Mouse (Mus musculus) kidney, postnatal 36 days (tissue): ENCODE data around the gene Bscl2.
A peak's percentile ranks its signal among the peaks of the same experiment; 100 is the strongest.

Experiments
- DNase-seq, 2 experiments: peaks; one replicate each; pipeline ENCODE4 v3.0.0; 2021 to 2022; ENCODE audit warnings: mixed read lengths in 2 of 2

Gene Bscl2

DNA sequence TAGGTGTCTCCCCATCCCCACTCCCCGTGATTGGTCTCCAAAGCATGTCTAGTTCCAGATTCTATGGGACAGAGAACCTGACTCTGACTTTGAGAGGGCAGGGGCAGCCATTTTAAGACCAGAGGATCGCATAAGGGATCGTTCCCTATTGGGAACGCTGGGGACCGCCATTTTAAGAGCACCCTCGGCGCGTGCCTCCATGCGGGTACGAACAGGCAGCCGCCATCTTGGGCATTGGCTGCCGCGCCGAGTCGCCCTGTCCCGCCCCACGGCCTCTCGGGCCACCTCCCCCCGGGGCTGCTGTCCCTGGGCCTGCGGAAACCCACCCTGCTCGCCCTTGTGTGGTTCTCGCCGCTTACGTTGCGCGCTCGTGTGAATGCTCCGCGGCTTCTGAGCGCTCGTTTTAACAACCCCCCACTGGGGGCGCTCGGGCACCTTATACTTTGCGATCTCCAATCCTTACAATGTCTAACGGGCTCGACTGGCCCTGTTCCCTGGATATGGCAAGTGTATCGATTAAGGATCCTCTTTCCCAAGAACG is at the start of gene Bscl2:
Gene Bscl2 (plus strand): TSS at position 217 of the 541 bp plus-strand sequence.
- DNase-seq: peak; percentile 85 to 91

DNA sequence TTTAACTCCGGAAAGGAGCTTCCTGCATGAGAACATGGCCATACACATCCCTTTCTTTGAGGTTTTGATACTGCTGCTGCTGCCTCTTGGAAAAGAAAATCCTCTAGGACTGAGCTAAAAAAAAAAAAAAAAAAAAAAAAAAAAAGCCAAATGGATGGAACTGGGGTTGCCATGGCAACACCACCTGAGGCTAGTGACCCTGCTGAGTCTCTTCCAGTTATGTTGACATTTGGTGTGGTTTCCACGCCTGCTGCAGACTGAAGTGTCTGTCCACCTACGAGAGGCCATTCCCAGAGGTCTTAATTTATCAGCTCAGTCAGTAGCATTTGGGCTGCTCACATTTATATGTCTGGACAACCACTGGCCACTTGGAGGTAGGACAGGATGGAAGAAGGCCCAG is 48.7 kb upstream of the Bscl2 start:
- DNase-seq: no peak

DNA sequence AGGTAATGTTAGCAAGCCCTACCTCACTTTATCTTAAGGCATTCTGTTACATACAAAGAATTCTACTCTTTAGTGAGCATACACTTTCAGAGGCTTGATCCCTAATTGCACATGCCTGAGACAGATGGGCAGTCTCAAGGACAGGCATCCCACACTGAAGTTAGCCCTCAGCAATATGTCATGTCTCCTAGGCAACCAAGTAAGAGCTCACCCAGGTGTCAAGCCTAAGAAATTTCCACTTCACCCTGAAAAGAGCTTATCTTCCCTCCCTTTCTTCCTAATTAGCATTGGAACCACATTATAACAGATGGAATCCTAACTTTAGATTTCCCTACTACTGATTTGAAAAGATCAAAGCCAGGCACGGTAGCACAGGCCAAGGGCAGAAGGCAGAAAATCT is 48.1 kb upstream of the Bscl2 start:
- DNase-seq: no peak

DNA sequence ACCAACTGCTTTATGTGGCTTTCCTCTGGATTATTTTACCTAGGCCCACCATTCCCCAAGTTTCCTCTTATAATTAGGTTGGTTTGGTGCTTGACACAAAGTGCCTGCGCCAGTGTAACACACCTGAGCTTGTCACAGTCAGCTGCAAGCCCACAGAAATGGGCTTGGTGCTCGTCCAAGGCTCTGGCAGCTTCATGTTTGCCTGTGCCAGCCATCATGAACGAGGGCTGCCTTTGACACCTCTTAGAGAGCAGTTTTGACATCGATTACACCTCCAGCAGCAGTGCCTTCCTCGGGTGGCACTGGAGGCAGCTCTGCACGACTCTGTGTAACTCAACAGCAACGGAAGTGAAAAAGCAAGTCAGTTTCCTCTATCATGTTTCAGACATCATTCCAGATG is 47.1 kb upstream of the Bscl2 start:
- DNase-seq: no peak

DNA sequence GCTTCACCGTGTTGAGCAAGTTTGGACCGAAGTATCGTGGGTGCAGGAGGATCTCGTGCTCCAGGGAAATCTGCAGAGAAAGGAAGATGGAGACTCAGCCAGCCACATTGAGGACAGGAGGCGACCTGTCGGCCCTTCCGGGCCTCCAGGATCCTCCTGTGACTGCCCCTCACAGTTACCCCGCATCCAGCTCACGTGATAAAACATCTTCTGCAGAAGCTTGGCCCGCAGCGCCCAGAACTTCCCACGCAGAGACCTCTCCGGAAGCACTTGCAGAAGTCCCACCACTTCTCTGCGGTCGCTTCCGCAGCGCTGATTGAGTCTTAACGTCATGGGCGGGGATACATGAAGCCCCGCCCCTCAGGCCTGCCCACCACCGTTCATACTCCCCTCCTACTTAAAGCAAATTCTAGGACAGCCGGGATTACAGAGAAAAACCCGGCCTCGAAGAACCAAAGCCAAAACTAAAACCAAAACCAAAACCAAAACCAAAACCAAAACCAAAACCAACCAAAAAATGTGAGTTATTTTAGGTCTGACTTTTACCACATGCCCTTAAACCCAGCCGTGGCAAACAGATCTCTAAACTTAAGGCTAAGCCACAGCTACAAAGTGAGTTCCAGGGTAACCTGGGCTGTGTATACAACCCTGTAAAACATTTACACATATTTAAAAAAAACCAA is 38.9 kb upstream of the Bscl2 start, which contains the start of gene Polr2g:
Gene Polr2g (minus strand): TSS at position 314 of the 683 bp plus-strand sequence.
- DNase-seq: peak; percentile 95

DNA sequence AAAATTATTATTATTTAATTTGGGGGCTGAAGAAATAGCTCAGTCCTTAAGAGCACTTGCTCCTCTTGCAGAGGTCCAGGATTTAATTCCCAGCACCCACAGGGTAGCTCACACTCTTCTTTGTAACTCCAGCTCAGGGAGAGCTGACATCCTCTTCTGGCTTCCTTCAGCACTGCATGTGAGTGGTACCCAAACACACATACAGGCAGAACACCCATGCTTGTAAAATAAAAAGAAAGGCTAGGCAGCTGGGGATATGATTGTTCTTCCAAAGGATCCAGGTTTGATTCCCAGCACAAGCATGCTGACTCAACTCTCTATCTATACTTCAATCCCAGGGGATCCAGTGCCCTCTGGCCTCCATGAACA is 38.3 kb upstream of the Bscl2 start:
- DNase-seq: no peak

DNA sequence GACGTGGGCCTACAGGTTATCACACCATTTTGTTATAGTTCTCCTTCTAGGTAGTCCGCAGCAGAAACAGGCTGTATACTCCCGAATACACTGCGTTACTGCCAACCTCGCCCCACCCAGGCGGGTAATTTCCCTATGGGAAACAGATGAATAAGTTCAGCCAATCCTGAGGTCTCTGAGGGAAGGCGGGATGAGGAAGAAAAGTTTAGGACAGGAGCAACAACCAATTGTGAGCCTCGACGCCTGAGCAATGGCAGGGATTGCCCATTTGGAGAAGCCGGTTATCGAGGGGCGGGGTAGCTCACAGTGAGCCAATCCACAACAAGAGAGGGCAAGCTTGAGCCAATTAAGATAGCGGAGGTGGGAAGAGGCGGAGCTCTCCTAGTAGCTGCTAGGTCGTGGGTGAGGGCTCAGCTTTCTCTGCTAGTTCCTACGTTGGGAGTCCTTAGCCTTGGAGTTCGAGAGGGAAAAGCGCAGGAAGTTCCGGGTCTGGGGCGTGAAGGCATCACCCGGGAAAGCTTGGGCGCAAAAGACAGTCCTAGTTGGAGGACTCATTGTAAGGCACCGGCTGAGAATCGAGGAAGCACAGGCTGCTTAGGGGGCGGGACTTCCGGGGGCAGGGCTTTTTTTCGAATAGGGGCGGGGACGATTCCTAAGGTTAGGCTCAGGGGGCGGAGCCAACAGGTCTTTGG is 35.0 kb upstream of the Bscl2 start, which contains the start of gene Zbtb3:
Gene Zbtb3 (plus strand): TSS at position 426 of the 692 bp plus-strand sequence.
- DNase-seq: peak; percentile 94 to 99

DNA sequence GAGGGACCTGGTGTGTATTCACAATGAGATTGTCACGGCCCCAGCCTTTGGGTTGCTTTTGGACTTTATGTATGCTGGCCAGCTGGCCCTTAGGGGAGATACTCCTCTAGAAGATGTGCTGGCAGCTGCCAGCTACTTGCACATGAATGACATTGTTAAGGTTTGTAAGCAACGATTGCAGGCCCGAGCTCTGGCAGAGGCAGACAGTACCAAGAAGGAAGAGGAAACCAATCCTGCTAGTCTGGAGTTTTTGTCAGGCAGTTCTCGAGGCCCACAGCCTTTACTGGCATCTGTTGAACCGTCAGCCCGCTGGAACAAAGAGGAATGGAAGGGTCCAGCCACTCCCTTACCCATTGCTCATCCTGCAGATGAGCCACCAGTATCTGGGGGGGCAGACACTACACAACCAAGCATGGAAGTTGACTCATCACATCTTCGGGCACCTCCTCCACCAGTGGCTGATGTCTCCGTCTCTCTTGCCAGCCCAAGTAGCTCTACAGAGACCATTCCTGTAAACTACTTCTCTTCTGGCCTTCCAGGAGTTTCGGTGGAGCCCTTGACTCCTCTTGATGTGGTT is 34.0 kb upstream of the Bscl2 start:
- no peak for DNase-seq

DNA sequence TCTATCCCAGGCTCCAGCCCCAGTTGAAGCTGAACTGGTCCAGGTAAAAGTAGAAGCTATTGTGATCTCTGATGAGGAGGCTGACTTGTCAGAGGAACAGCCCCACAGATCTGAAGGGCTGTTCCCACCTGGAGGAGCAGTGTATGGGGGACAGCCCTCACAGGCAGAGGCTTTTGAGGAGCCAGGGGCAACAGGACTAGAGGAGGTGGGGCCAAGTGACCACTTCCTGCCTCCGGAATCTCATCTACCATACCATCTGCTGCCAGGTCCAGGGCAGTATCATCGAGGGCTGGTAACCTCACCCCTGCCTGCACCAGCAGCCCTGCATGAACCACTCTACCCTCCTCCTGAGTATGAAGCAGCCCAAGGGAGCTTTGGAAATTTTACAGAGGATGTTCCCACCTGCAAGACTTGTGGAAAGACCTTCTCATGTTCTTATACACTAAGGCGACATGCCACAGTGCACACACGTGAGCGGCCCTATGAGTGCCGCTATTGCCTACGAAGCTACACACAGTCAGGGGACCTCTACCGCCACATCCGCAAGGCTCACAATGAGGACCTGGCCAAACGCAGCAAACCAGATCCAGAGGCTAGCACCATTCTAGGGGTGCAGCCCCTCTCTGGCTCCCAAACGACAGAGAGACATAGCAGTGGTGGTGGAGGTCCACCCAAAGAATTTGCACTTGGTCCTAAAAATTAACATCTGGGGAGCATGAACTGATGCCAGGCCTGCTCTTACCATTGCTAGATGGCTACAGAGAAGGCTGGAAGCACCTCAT is 33.2 kb upstream of the Bscl2 start:
- no peak for DNase-seq

DNA sequence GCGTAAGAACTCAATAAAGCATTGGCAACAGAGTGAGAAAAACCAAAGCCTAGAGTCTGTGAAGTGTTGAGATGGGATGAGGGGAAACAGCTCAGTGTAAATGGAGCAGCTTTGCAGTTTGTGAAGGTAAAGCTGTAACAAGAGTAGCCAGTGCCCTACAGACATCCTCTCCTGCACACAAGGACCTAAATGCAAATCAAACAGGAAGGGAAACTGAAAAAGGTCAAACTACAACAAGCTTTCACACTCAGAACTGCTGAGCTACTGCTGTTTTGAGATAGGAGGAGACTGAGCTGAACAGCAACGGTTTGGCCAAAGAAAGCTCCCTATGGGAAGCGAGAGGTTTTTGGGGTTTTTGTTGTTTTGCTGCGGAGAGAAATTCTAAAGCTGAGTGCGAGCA is 30.5 kb upstream of the Bscl2 start:
- DNase-seq: no peak

DNA sequence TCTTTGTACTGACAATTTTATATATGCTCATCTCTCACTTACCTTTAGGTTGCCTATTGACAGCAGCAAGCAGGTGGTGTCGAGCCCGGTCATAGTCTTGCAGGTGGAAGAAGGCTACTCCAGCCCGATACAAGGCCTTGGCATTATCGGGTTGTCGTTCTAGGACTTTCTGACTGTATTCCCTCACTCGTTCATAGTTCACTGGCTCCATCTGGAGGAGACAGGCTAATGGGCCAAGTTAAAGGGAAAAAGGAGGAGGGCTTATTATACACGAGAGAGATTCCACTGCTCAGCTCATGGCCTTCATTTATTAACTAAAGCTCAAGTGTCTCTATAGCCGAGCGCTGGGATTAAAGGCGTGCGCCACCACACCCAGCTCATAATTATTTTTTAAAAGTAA is 21.5 kb upstream of the Bscl2 start:
- peak; percentile 53 to 61 for DNase-seq

DNA sequence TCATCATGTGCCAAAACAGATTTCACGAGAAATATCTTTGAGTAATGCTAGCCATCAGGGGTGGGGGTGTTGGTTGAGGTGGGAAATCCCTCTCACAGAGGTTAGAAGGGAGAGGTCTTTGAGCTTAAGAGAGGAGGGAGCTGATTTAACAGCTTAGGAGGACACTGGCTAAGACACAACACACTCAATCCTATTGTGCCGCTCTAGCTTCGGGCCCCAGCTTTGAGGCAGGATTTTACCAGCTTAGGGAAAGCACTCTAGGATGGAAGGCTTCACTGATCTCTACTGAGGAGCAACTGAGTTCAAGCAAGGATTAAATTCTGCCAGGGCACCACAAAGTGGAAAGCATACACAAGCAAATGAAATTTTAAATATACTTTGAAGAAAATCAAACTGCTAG is 20.3 kb upstream of the Bscl2 start:
- DNase-seq: no peak

DNA sequence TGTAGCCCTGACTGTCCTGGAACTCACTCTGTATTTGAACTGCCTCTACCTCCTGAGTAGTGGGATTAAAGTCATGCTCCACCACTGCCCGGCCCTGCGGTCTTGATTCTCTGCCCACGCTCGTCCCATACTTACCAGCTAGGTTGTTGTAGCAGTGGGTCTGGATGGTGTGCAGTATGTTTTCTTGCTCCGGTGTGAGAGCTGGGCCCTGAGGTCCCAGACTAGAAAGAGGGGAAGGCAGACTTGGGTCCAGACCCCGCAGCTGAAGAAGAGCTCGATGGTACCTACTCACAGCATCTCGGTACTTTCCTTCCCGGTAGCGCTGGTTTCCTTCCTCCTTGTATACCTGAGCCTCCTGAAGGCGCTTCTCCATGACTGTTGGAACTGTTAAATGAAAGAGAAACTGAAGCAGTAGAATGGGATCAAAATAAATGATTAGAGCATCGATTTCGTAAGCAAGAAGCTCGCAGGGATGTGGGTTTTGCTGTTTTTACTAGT is 18.9 kb upstream of the Bscl2 start:
- no peak for DNase-seq

DNA sequence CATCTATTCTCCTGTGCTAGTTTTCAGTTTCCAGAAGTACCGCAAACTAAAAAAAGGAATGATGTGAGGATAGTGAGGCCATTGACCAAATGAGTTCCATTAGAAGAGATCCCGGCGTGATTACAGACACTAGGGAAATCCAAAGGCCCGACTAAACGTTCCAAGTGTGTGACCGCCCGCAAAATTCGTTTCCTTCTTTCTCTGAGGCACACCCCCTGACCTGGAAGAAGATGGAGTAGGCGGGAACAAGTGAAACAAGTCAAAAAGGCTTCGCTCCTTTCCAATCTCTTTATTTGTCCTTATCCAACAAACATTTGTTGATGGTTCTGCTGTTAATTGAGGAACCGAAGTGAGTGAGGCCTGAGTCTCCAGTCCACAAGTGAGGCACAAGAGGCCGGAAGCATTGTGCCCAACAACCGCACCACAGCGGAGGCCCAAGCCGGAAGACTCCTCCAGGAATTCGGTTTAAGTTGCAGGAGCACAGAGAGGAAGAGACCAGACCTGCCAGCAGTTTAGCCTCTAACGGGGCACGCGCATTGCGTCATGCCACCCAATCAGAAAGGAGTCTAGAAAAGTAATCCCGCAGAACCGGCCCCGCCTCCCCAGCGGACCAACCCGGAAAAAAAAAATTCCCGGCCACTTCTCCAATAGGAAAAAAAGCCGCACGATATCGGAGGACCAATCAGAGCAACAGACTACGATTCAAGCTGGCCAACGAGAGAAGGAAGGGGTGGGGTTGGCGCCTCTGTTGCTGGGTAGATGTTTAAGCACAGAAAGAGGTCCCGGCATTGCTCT is 18.3 kb upstream of the Bscl2 start, which contains the start of gene Ttc9c:
Gene Ttc9c (minus strand): TSS at position 533 of the 795 bp plus-strand sequence.
- peak; percentile 98 to 99 for DNase-seq

DNA sequence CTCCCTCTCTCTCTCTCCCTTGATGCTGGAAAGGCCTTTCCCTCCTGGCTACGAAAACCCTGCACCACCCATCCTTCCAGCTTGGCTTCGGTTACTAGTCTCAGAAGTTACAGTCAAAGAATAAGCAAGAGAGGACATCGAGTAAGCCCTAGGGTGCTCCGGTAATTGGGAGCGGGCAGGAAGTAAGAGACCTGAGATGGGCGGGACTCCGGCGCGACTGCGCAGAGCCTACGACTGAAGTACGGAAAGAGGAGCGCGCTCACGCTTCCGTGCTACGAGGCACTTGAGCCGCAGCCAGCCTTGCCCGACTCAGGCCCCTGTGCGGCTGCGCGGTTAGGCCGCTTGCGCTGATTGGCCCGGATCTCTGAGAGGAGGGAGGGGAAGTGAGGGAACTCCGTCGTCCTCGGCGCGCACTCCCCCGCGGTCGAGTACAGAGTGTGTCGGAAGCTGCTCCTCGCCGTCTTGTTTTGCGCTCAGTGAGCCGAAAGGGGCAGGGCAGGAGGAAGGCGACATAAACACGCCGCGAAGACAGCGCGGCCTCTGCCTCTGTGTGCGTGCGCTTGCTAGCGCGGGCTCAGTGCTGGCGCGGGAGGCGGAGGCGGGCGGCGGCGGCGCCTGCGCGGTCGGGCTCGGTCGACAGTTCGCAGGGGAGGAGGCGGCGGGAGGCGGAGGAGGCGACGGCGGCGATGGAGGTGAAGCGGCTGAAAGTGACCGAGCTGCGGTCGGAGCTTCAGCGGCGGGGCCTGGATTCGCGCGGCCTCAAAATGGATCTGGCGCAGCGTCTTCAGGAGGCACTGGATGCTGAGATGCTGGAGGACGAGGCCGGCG is 17.5 kb upstream of the Bscl2 start, which contains the start of gene Hnrnpul2:
Gene Hnrnpul2 (plus strand): TSS at position 415 of the 828 bp plus-strand sequence.
- peak; percentile 99 for DNase-seq

DNA sequence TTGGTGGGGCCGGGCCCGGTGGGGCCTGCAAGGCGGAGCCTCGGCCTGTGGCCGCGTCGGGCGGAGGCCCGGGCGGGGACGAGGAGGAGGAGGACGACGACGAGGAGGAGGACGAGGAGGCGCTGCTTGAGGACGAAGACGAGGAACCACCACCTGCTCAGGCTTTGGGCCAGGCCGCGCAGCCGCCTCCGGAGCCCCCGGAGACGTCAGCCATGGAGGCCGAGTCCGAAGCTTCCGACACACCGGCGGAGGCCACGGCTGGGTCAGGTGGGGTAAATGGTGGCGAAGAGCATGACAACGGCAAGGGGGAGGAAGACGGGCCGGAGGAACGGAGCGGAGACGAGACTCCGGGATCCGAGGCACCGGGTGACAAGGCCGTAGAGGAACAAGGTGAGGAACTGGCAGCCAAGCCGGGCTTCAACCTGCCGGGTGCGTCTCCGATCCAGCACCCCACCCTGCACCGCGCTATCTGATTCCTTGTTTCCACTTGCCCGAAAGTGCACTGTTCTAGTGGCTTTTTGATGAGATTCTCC is 16.8 kb upstream of the Bscl2 start:
- DNase-seq: no peak

DNA sequence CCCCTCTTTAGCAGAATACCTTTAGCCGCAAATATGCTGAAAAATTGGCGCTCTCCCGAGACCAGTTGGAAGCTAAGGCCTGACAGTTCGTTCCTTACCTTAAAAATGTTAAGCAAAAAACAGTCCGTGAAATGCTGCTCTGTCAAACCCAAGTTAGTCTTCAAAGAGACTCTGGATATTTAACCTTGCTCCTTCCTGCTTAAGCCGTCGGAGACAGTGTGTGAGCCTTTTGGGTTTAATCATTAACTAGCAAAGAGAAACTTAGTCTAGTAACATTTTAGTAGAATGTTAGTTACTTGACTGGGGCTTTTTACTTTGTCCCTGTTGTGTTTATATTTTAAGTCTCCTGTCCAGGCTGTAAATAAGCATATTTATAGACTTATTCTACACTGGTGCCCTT is 16.1 kb upstream of the Bscl2 start:
- peak; percentile 40 to 70 for DNase-seq

DNA sequence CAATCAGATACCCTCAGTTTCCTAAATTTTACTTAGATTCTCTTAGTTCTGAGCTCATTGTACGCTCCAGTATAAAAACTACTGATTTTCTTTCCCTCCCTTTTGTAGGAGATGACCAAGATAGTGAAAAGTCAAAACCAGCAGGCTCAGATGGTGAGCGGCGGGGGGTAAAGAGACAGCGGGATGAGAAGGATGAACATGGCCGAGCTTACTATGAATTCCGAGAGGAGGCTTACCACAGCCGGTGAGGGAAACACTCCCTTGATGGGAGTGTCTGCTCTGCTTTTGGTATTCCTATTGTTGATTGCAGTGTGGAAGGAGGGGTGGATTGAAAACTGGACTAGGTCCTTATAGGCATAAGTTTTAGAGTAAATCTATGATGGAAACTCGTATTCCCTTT is 14.6 kb upstream of the Bscl2 start:
- no peak for DNase-seq

DNA sequence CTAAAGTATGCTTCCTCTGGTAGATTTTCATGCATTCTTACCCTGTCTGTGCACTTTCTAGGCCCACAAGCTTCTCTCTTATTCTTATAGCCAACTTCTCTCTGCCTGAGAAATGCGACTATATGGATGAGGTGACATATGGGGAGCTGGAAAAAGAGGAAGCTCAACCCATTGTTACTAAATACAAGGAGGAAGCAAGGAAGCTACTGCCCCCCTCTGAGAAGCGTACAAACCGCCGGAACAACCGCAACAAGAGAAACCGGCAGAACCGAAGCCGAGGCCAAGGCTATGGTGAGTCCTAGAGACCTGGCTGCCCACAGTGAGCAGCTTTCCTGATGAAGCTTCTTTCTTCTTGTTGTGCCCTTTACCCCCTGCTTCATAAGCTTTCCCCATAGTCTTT is 7.6 kb upstream of the Bscl2 start, which contains the start of gene AC129217.1:
Gene AC129217.1 (plus strand): TSS at position 114 of the 400 bp plus-strand sequence.
- DNase-seq: no peak

DNA sequence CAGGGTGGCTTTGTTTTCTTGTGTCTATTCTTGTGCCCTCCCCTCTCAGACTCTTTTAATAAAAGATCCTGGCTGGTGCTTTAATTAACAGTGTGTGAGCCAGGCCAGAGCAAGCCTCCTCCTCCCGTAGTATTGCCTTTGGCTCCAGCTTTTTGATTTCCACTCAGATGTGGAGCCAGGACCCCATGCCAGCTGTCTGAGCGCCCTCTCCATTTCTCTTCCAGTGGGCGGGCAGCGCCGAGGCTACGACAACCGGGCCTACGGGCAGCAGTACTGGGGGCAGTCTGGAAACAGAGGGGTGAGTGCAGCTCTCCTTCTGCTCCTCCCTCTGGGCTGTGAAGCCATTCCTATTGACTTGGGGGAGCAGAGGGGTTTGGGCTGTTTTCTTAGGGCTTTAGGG is 6.6 kb upstream of the Bscl2 start:
- no peak for DNase-seq
